Mouse (Mus musculus) erythroblast, adult 5-6 weeks (primary cell): Measurements from ENCODE around the gene Acap2. TPM values are rescaled to one million over a fixed set of nuclear protein-coding genes. Genes with fewer than 3 reads are reported as not detected.

Experiments used
- ATAC-seq: replicated peaks from 2 replicates; pipeline ENCODE4 v1.8.0; 2016; ENCODE audit warnings: moderate number of reproducible peaks, mild to moderate bottlenecking, moderate TSS enrichment, inconsistent platforms; ENCODE audit not compliant: poor library complexity, low FRiP score, severe bottlenecking
- total RNA-seq, 2 experiments: library from RNA; stranded (forward) in 1 of 2; stranded (reverse) in 1 of 2; fragments of 150-400 nt in 1 of 2; fragments of 200-764, 138-1000 nt in 1 of 2; gene quantifications; 2 replicates each; pipeline versions ENCODE4 v1.2.3 to v1.2.4; 2015 to 2017; ENCODE audit warnings: low replicate concordance in 2 of 2

Acap2 gene
- total RNA-seq, 2 experiments from 2014 or later: 6.9 to 23.1 TPM

DNA sequence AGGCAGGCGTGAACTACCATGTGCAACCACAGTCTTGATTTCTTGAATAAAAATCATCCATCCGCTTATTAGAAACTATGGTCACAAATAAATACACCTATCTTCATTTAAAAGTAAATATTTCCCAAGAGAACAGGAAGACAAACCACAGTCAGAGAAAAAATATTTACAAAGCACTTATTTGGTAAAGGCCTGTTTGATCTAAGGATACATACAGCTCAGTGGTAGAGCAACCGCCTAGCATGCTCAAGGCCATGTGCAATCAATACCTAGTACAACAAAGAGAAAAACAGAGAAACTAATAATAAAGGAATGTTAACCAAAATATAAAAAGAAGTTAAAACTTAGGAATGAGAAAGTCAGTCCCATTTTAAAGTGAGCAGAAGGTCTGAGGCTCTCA, 28.8 kb downstream of the Acap2 start:
- no peak for ATAC-seq

DNA sequence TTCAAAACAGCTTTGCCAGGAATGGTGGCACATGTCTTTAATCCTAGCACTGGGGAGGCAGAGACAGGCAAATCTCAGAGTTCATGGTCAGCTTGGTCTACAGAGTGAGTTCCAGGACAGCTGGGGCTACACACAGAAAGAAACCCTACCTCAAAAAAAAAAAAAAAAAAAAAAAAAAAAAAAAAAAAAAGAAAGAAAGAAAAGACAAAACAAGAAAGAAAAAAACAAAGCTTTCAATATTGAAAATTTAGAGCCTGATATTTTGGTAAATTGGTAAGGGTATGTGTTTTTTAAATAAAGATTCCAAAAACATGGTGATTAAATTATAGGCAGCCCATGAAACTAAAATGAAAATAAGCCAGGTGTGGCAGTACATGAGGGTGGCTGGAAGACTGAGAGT, 29.6 kb downstream of the Acap2 start:
- ATAC-seq: no peak

DNA sequence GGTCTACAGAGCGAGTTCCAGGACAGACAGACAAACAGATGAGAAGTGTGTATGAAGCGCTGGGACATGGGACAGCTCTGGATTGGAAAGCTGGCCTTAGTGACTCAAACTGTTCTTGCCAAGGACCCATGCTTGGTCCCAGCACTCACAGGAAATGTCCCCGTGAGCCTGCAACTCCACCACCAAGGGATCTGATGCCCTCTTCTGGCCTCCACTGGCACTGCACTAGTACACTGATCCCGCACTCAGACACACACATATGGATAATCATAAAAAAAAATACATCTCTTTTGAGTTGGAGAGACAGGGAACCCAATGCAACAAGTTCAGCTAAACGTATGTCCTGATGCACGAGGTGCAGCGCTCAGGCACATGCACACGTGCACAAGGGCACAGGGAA, 30.7 kb downstream of the Acap2 start:
- no peak for ATAC-seq

DNA sequence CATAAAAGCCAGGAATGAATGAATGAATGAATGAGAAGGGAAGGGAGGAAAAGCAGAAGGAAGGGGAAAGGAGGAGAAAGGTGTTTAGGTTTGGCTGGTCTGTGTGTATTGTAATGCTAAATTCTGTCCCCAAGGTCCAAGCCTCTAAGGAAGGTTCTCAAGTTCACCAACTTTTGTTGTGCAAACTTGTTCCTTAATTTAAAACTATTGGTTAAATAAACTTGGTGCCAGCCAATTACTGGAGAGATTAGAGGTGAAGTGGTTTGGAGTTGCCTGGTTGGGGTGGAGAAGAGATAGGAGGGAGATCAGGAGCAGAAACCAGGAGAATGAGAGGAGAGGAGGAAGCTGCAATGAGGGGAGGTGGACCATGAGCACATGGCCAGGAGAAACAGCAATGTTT, 31.4 kb downstream of the Acap2 start:
- no peak for ATAC-seq

DNA sequence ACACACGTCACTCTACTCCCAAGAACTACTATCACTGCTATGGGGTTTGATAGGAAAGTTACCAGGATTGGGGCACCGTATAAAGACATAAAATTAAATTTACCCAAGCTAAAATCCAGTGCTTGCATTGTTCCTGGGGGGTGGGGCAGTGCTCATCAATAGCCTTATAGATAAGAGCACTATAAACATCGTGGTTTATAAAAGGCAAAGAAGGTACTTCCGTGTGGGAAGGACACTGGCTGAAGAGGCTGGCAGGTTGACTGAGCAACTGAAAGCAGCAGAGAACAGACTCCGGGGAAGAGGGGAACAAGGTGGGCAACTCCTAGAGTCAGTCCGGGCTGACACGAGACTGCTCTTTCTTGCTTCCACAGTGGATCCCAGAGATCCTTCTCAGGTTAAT, 33.1 kb downstream of the Acap2 start:
- no peak for ATAC-seq

DNA sequence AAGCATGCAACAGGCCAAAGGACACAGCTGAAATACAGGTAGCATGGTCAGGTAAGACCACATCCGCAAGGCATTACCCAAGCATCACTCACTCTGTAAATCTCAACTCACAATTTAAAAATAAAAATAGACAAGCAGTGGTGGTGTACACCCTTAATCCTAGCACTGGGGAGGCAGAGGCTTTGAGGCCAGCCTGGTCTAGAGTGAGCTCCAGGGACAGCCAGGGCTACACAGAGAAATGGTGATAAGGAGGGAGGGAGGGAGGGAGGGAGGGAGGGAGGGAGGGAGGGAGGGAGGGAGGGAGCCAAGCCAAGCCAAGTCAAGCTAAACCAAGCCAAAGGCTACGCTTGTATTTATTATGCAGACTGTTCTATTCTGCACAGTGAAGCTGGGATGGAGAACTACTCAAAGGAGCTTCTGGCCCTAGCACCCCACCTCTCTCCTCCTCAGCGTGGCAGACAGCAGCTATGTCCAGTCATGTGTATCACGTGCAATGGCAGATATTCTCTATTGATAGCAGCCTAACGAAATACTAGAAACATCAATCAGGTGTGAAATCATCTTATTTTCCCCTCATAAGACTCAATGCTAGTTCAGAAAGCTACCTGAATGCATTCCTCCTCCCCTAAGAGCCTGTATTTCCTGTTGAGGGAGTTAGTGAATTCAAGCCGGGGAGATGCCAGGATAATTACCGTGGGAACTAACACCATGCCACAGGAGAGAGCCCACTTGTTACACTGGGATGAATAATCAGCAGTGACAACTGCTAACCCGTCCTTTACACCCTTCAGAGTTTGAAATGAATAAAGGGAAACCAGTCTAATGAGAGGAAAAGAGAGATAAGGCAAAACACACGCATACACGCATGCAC, 33.8 kb downstream of the Acap2 start:
- ATAC-seq: no peak

DNA sequence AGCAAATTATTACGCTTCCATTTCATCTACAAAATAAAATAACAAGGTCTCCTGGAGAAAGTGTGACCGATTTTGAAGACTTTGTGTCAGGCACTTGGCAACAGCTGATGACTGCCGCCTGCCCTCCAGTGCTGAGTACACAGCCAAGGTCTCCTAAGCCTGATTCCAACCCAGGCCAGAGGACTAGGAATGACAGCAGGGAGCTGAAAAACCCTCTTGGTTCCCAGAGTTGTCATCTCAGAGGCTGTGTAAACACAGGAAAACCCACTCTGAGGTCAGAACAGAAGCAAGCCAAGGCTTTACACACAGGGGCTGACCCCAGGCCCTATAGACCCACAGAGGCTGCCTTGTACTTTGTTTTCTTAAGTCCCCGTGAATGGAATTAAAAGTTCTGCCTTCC, 35.1 kb downstream of the Acap2 start:
- no peak for ATAC-seq

DNA sequence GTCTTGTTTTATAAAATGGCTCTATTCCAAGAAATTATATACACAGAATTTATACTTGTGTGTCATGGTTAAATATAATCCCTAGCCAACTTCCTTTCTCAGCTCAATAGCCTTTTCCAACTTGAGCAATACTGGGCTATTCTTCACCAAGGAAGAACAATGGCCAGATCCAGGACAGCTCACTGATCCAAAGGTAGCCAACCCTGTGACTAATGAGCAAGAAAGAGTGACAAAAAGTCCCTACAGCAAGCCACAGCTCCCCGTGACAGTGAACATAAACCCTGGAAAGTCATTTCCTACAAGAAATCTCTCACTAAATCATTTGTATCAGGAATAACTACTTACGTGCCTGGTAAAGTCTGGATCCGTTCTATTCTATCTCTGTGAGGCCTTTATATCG, 35.6 kb downstream of the Acap2 start:
- no peak for ATAC-seq

DNA sequence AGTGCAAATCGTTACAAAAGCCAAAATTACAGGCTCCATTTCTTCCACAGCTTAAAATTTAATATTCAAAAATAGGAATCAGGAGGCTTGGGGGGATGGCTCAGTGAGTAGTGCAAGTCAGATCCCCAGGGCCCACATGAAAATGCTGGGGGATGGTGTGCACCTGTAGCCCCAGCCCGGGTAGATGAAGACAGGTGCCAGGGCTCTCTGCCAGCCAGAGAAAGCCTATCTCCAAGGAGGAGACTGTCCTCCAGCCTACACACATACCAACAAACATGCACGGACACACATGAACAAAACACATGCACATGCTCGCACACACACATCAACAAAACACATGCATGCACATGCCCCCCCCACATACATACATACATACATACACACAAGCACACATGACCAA, 36.9 kb downstream of the Acap2 start:
- ATAC-seq: no peak

DNA sequence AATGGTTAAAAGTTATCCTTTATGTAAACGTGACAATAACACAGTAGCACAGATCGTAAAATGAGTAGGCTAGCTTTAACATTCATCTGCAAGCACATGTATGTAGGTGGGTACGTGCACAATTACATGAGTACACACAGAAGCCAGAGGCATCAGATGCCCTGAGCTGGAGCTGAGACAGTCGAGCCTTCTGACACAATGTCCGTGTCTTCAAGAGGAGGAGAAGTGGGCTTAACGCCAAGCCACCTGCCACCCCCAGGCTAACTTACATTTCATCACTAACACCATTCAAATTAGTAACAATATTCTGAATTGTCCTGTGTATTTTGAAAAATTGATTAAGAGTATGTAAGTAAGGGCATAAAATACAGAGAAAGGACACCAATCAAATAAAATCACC, 40.6 kb downstream of the Acap2 start:
- ATAC-seq: no peak

DNA sequence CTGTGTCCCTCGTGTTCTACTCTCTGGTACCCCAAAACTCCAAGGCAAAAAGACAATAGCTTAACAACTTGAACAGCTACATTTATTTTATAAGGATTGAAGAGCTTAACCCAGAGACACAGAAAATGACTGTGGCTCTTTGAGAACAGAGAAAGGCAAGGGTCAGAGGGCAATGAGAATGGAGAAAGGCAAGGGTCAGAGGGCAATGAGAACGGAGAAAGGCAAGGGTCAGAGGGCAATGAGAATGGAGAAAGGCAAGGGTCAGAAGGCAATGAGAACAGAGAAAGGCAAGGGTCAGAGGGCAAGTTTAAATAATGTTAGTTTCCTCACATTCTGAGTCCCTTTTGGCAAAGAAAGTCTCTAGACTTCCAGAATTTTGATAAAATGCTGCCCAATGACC, 41.6 kb downstream of the Acap2 start:
- ATAC-seq: no peak

DNA sequence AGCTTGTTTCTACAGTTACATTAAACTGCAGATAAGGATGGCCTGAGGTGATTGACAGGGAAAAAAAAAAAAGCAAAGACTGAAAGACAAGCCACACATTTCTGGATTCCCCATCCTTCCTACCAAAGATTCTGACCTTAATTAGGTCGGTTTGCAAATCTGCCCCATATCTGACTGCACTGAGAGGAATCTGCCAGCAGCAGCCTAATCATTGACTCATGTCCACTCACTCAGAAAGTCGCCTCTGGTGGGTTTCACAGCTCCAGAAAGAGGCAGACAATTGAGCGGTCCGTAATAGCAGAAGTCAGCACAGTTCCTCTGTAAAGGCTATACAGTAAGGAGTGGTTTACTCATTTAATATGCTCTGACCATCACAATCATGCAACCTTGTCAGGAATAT, 51.2 kb downstream of the Acap2 start:
- no peak for ATAC-seq

DNA sequence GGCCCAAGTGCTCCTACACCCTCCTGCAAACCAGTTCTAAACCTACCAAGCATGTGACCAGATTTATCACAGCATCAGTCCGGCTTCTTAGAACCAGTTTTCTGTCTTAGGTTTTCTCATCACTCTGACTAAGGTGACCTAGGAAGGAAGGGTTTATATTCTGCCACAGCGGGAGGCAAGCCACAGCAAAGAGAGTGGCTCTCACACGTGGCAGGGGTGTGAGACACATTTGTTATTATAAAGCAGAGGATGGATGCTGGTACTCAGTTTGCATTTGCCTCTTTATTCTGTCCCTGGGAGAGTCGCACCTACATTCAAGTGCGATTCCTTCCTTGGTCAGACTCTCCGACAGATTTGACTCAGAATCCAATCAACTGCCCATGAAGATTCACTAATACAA, 52.2 kb downstream of the Acap2 start:
- ATAC-seq: no peak

DNA sequence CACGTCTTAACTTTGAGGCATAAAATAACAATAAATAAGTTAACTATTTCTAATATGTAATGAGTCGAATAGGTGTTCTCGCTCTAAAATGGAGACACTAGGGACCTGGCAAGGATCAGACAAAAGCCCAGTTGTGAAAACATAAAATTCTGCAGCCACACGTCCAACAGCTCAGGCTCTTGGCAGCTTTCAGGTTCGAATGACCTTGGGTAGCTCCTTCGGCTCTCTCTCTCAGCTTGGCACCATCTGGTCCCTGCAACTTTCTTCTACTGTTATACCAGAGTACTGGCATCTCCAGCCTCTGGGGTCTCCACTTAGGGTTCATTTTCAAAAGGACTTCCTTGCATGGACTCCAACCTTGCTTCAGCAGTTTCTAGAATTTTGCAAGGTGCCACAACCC, 53.3 kb downstream of the Acap2 start:
- ATAC-seq: no peak

DNA sequence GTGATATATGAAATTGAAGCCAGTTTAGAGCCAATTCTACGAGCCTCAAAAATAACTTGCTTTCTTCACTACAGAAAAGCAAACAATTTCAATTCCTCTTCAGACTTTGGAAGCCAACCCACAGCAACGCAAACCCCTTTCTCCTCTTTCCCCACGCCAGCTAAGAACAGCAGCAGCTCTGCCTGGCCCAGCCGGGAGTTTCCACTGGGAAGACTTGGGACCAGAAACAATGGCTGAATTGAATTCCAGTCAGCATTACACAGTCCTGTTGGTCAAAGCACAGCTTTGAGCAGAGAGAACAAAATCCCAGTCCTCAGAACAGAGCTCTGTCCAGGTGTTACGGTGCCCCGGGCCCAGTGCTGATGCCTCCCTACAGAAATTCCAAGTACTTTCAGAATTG, 59.1 kb downstream of the Acap2 start:
- ATAC-seq: no peak

DNA sequence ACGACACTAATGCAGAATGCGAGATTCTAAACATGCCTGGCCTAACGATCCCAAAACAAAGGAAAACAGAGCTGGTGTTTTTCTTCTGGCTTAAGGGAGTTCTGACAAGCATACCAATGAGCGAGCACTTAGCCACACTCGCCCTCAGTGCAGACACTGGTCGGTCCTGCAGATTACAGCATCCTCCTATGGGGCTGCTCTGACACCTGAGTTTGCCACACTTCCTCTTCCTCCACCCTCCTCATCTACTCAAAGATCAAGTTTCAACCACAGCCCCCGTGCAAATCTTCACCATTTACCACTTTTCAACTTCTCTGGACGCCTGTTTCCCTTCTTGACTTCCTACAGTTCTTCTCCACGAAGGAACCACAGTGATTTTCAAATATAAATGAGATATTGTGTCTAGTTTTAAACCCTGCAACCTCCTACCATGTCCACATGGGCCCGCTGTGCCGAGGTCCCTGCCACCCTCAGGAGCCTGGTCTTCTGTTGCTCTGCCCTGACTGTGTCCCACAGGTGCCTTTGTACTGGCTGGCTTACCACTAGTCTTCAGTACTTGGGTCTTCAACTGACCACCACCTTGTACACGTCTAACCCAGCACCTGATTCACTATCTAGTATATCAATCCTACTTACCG, 64.3 kb downstream of the Acap2 start:
- no peak for ATAC-seq

DNA sequence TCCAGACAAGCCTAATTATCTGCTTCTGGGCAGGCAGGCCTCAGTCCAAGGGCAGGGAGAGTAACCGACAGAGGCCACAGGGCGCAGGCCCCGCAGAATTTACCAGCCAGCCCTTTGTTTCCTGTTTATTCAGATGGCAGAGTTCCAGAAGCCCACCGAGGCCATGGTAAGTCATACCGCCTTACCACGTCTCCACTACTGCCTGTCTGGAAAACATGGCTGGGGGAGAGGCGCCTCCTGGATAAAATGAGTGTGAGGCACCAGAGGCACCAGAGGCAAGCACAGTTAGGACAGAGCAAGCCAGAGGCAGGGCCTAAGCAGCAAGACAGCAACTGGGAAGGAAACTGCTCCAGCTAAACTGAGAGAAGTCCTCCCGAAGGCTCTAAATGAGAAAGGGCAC, 65.5 kb downstream of the Acap2 start:
- no peak for ATAC-seq

DNA sequence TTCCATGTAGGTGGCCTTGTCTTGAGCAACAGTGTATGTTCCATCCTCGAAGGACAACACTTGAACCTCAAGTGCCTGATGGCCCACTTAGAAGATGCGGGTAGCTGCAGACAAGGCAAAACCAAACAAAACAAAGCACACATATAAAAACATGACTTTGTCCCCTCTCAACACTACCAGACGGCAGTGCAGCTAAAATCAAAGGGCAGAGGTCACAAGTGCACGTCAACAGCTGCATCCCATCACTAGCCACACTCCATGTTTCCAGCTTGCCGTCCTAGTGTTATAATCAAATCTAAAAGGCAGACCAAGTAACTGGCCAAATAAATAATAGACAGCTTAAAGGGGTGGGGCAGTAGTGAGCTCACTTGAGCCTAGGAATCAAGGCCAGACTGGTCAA, 69.5 kb downstream of the Acap2 start:
- ATAC-seq: no peak

DNA sequence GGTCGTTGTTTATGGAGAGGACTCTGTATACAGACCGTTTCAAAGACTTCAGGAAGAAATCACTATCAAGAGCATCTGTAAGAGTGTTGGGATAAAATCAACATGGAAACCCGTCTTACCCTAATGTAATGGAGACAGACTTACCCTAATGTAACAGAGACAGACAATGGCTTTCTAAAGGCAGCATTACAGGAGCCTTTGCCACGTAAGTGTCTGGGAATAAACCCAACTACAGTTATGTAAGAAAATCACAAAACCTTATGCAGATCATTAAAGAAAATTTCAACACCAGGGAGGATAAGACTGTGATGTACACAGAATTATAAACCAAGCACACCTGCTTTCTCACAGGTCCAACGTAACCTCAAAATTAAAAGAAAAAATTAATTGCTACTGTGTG, 72.9 kb downstream of the Acap2 start:
- no peak for ATAC-seq

DNA sequence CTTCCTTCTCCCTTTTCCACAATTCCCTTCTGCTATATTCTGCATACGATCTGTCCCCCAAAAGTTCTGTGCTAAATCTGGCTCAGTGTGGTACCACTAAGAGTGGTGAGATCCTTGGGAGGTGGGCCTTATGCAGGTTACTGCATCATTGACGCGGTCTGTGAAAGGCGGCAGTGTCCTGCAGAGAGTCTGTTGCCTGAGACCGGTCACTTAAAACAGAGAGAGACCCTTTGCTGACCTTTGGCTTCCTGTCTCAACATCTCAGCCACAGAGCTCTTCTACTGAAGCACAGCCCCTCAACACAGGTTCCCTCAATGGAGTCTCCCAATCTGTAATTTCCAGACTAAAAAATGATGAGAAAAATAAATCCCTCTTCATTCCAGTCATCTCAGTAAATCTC, 76.1 kb downstream of the Acap2 start:
- no peak for ATAC-seq

DNA sequence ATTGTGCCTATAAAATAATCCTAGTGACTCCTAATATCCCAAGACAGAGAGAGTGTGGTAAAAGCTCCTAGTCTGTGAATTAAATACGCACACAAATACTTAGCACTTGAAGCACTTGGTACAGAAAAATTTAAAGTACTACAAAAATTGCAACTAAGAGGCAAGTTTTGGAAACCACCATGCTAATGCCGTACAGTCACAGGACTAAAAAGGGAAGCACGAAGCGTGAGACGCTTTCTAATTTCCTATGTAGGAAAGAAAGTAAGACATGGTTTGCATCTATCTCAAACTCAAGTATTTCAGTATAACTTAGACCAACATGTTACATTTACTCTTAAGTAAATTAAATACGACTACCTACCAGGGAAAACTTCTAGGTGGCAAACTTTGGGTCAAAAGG, 79.4 kb downstream of the Acap2 start:
- ATAC-seq: no peak

DNA sequence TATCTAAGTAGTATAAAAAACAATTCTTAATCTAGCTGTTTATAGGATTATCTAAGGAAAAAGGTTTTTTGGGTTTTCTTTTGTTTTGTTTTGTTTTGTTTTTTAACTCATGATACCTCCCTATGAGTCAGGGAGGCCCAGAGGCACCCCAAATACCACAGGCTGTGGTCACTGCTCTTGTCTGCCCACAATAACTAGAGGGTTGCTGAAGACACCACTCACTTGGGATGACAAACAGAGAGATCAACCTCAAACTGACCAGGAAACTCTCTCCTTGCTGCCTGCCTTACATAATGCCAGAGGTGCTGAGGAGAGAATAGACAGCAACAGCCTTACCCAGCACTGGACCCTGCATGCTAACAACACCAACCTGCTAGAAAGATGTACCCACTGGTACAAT, 87.4 kb downstream of the Acap2 start:
- ATAC-seq: no peak
